Mouse (Mus musculus): ENCODE data around the gene Tmem131.

DNA sequence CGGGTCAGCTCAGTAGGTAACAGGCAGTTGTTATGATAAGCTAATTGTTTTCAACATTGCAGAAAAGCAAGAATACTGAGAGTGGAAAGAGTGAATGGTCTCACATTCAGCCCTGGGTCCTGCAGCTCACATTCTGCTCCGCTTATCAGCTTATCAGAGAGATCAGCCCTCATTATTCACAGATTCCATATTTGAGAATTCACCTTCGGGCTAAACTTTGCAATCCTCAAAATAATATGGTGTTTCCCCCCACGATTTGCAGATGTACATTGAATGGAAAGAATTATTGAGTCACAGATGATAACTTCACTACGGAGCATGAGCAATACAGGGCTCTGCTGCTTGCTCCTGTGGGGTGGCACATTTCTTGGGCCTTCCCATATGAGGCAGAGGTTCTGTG, 174.7 kb downstream of the Tmem131 start:
- TF ChIP-seq CTCF (IDR thresholded peaks at IDR 0.05; ENCODE audit: low read depth) (no peak), EP300 (optimal IDR thresholded peaks at IDR 0.05) (no peak)

Data from stomach, postnatal 0 days (tissue).